Mouse (Mus musculus) urinary bladder, postnatal 36 days (tissue): Measurements from ENCODE around the gene Ifitm10.
"Not testable (repeated sequence)": the region's sequence is repeated elsewhere in the genome, so short reads cannot be mapped to it uniquely, and the experiment has no call there.

ENCODE experiments used
- DNase-seq, 2 experiments: peaks; one replicate each; pipeline ENCODE4 v3.0.0; 2022; ENCODE audit warnings: low spot score in 2 of 2, mixed read lengths in 1 of 2

Gene Ifitm10

GRCm38 (mm10) chr7:142373641-142374412, at the start of gene Ifitm10:
Ifitm10 (minus strand) TSS chr7:142373753.
- DNase-seq, result no peak

GRCm38 (mm10) chr7:142421826-142422225, 48.3 kb upstream of the Ifitm10 start:
- no peak for DNase-seq

- no peak for DNase-seq
These were observed 46.3 kb upstream of the Ifitm10 start for GRCm38 (mm10) chr7:142419887-142420286.

- no peak for DNase-seq
These were observed 45.1 kb upstream of the Ifitm10 start for GRCm38 (mm10) chr7:142418679-142419078.

GRCm38 (mm10) chr7:142418027-142418426, 44.5 kb upstream of the Ifitm10 start:
- no peak for DNase-seq

- no peak for DNase-seq
These were observed 42.7 kb upstream of the Ifitm10 start for GRCm38 (mm10) chr7:142416225-142416624.

- no peak for DNase-seq
These were observed 41.8 kb upstream of the Ifitm10 start for GRCm38 (mm10) chr7:142415314-142415713.

GRCm38 (mm10) chr7:142413285-142413684, 39.7 kb upstream of the Ifitm10 start:
- DNase-seq, result no peak

GRCm38 (mm10) chr7:142409603-142410002, 36.0 kb upstream of the Ifitm10 start:
- no peak for DNase-seq

- no peak for DNase-seq
These were observed 35.1 kb upstream of the Ifitm10 start for GRCm38 (mm10) chr7:142408686-142409085.

- no peak for DNase-seq
These were observed 34.4 kb upstream of the Ifitm10 start for GRCm38 (mm10) chr7:142407935-142408334.

GRCm38 (mm10) chr7:142405134-142405533, 31.6 kb upstream of the Ifitm10 start:
- DNase-seq, result not testable (repeated sequence)

GRCm38 (mm10) chr7:142403591-142403990, 30.0 kb upstream of the Ifitm10 start:
- no peak for DNase-seq

GRCm38 (mm10) chr7:142400750-142401142, 27.2 kb upstream of the Ifitm10 start:
- DNase-seq, result no peak

- DNase-seq, result no peak
These were observed 26.7 kb upstream of the Ifitm10 start for GRCm38 (mm10) chr7:142400112-142400749.

- no peak for DNase-seq
These were observed 25.7 kb upstream of the Ifitm10 start for GRCm38 (mm10) chr7:142399250-142399649.

GRCm38 (mm10) chr7:142398052-142398451, 24.5 kb upstream of the Ifitm10 start:
- no peak for DNase-seq

- DNase-seq, result no peak
These were observed 23.1 kb upstream of the Ifitm10 start for GRCm38 (mm10) chr7:142396611-142397010.

- DNase-seq, result no peak
These were observed 21.9 kb upstream of the Ifitm10 start for GRCm38 (mm10) chr7:142395472-142395871.

- no peak for DNase-seq
These were observed 21.0 kb upstream of the Ifitm10 start for GRCm38 (mm10) chr7:142394261-142395190.

- DNase-seq, result peak; percentile 79
These were observed 19.6 kb upstream of the Ifitm10 start for GRCm38 (mm10) chr7:142393191-142393590.

- no peak for DNase-seq
These were observed 18.1 kb upstream of the Ifitm10 start for GRCm38 (mm10) chr7:142391609-142392008.
